Mouse (Mus musculus): Measurements from ENCODE around the gene Adam15. TPM values are rescaled to one million over a fixed set of nuclear protein-coding genes. Genes with fewer than 3 reads are reported as not detected.
A peak's percentile ranks its signal among the peaks of the same experiment; 100 is the strongest.

Adam15 gene
- 10 to 100 TPM; 35.0 to 40.1 TPM for total RNA-seq (2021)
- long read RNA-seq, experiment 1, transcript Adam15-202 (21 exons, 2,799 nt) = major isoform, 16 of 50 reads
- long read RNA-seq, experiment 1, partial matches to known transcripts = 8 of 50 reads
- long read RNA-seq, experiment 1, other reads (novel, unspliced or antisense) = 24 of 50 reads
- long read RNA-seq, experiment 2, transcript Adam15-202 (21 exons, 2,799 nt) = major isoform, 12 of 45 reads
- long read RNA-seq, experiment 2, partial matches to known transcripts = 5 of 45 reads
- long read RNA-seq, experiment 2, other reads (novel, unspliced or antisense) = 24 of 45 reads

DNA sequence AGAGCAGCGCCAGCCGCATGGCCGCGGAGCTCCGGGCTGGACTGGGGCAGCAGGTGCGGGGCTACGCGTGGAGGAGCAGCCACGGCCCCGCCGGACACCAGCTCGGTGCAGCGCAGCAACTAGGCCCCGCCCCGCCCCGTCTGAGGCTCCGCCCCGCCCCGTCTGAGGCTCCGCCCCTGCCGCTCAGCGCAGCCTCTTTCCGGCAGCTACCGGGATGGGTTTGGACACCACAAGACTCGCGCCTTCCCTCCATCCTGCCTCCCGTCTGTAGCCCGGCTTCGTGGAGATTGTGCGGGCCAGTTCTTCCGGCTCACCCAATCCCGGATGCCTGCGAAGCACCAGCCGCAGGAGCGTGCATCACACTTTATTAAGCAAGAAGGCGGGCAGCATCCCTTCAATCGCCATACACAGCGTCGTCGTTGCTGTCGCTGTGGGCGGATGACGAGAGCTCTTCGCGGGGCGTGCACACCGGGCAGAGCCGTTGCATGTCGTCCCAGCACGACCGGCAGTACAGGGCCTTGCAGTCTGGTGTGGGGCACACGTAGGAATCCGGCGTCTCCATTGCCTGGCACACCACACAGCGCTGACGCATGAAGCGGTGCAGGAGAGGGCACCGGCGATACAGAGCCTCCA lies at the start of gene Adam15:
Adam15 (minus strand) TSS at position 128 of the 633 bp plus-strand sequence.
- DNase-seq = peak; percentile 89
- intact Hi-C loops (cut with DNase I; ENCODE audit: low total_unique reads) = loop anchor here (10.0 kb wide), 1 partner anchor 135 kb away; no protein-coding TSS in a partner anchor

DNA sequence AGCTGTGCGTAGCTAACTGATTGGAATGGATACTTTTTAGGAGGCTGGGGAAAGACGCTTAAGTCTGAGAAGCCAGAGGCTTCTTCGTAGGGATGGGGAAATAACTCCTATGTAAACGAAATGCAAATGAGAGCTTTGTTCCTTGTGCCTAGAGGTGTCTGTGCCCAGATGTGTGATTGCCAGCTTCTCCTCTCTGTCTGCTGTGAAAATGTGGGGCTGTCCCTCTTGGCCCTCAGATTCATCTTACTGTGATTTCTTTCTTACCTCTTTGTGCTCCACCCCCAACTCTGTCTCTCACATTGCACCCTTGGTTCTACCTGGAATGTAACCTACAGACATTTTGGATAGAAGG lies 46.8 kb upstream of the Adam15 start:
- intact Hi-C loops (cut with DNase I; ENCODE audit: low total_unique reads) = no loop called here
- DNase-seq = no peak

DNA sequence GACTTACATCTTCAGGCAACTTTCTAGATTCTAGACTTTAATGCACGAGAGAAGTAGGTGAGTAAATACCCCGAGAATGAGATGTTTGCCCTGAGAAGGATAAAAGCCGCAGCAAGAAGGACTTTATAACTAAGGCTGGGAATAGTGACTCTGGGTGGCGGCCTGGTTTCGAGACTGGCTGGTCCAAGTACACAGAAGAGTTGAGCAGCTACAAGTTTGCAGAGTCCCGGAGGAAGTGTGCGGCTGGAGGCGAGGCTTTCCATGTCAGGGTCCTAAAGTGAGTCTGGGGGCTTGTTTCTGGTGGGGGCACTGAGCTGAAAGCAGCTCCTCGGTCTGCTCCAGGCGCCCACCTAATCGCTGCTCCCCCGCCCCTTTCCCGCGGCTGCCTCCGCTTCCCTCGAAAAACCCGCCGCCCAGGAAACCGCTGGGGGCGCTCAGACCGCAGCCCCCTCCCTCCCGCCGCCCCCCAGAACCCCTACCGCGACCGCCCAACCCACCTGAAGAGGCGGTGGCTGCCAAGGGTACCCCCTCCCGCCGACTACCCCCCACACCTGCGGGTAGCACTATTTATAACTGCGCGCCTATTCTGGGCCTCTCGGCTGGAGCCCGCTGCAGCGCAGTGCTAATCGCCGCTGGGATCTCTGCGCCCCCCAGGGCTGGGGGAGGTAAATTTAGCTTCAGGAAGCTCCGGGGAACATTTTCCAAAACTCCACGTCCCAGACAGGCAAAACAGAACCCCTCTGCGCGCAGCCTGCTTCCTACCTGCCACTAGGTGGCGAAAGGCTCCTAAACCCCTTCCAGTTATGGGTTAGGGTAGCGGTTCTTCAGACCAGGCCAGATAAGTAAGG lies 46.2 kb upstream of the Adam15 start:
- intact Hi-C loops (cut with DNase I; ENCODE audit: low total_unique reads) = no loop called here
- peak; percentile 77 for DNase-seq

DNA sequence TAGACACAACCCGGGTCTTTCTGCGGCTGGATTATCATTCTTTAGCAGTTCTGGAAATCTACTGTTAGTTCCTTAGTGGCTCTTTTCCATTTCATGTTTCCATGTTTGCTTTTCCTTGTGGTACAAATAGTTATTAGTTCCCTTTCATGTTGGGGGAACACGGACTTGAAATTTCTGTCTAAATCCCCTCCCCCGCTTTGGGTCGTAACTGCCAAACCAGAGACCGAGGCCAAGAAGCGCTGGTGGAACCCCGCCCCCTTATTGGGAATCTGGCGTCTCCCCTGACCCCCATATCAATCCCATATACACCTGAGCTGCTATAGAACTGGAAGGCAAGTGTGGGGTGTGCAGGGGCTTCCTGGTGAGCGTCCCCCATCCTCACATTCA lies 45.6 kb upstream of the Adam15 start:
- no peak for DNase-seq
- intact Hi-C loops (cut with DNase I; ENCODE audit: low total_unique reads) = no loop called here

DNA sequence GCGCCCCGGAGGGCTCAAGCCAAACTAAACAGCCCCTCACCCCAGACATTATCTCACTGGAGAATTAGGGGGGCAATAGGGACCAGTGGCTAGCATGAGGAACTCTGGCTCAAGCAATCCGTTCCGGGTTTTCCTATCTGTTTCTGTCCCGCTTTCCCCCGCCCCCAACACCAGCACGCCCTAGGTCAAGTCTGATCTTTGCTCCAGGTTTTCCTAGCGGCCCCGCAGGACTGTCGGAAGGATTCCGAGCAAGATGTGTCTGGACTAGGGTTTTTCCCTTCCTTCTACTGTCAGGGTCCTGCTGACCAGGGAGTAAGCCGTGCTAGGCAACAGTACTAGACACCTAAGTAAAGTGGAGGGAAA lies 45.1 kb upstream of the Adam15 start:
- intact Hi-C loops (cut with DNase I; ENCODE audit: low total_unique reads) = no loop called here
- DNase-seq = peak; percentile 88

DNA sequence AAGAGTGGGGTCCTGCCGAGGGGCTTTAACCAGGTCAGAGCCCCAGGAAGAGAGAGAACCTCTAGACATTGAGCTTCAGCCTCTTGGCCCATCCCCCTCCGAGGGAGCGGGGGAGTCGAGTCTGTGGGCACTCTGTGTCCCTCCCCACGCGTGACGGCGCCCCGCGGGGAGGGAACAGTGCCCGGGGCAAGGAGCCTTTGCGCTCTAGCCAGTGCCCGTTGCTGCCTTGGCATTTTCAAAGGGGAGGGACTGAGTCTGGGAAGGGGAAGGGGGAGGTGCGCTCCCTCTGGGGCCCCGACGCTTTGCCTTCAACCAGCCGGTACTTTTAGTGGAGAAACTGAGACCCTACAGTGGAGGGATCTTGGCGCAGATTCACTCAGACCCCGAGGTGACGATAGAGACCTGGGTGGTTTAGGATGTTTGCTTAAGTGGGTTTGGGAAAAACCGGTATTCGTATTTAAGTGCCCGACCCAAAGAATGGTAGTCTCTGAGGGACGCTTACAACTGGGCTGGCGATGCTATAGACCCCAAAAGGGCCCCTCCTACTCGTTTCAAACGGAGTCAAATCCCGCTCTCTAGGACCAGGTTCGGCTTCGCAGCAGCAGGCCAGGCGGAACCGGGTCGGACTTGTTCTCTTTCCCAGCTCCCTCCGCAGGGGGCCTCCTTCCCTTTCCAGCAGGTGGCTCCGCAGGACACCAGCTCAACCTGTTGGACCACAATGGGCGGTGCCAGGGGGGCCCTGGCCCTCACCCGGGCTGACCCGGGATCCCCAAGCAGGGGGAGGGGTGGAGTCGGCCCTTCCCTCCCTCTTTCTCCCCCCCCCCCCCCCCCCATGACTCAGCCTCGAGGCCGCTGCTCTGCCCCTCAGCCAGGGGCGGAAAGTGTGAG lies 44.5 kb upstream of the Adam15 start, which contains the start of gene Zbtb7b:
Zbtb7b (minus strand) TSS at position 771 of the 888 bp plus-strand sequence.
- peak; percentile 86 for DNase-seq
- intact Hi-C loops (cut with DNase I; ENCODE audit: low total_unique reads) = no loop called here

DNA sequence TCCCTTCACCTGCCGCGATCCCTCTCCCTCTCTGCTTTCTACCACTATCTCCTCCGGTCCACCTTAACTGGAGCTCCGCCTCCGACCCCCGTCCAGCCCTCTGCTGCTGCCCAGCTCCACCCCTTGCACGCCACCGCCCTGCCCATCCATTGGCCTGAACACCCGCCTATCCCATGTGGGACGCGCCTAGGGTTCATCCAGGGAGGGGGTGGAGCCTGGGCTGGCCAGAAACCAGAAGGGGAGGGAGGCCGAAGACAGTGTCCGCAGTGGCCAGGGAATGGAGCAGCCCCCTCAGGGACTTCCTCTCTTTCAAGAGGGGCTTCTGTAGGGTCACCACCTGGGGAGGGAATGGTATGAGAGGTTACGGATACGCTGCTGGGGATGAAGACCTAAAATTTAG lies 43.8 kb upstream of the Adam15 start:
- intact Hi-C loops (cut with DNase I; ENCODE audit: low total_unique reads) = no loop called here
- DNase-seq = peak; percentile 100

DNA sequence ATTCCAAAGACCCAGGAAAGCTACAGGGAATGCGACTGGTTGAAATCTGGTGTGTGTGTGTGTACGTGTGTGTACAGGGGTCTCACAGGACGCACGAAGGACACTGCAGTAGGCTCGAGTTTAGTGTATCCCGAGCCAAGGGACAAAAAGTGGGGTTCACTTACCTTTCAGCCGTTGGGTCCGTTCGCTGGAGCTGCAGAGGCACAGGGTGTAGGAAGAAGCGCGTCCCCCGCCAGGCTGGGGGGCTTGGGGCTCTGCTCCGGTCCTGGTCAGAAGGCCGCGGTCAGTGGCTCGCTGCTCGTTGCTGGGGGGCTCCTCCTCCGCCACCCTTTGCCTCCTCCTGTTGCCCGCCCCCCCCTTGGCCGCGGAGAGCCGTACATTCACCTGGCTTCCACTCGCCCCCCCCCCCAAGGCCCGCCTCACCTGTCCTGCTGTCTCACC lies 43.1 kb upstream of the Adam15 start:
- DNase-seq = no peak
- intact Hi-C loops (cut with DNase I; ENCODE audit: low total_unique reads) = no loop called here

DNA sequence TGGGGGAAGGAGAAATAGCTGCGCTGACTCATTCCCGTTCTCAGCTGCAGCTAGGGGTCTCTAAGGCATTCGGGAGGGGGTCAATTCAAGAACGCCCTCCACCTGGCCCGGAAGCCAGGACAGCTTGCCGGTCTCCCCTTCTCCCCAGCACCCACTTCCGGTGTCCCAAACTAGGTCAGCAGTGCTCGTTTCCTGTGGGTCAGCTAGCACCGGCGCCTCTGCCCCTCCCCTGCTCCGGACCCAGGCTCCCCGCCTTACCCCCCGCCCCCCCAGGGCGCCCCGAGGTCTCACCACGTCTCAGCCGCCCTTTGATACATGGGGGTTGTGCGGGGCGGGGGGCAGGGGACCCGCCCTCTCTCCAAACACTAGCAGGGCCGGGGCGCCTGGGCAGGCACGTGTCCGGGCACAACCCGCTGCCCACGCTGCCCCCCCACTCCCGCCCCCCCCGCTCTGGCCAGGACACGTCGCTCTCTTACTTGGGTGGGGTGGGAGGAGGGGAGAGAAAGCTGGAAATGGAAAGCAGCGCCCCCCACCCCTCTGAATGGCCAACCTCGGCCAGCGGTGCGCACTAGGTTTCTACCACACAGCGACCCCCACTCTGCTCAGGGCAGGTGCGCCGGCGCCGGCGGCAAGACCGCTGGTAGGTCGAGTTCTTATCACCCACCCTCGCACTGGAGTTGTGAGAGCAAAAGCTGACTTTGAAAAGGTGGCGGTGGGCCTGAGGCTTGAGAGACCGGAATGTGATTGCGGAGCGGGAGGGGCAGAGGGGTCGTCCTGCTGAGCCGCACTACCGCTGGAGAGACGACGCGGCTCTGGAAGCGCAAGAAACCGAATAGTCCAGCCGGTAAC lies 42.1 kb upstream of the Adam15 start:
- peak; percentile 78 for DNase-seq
- intact Hi-C loops (cut with DNase I; ENCODE audit: low total_unique reads) = no loop called here

DNA sequence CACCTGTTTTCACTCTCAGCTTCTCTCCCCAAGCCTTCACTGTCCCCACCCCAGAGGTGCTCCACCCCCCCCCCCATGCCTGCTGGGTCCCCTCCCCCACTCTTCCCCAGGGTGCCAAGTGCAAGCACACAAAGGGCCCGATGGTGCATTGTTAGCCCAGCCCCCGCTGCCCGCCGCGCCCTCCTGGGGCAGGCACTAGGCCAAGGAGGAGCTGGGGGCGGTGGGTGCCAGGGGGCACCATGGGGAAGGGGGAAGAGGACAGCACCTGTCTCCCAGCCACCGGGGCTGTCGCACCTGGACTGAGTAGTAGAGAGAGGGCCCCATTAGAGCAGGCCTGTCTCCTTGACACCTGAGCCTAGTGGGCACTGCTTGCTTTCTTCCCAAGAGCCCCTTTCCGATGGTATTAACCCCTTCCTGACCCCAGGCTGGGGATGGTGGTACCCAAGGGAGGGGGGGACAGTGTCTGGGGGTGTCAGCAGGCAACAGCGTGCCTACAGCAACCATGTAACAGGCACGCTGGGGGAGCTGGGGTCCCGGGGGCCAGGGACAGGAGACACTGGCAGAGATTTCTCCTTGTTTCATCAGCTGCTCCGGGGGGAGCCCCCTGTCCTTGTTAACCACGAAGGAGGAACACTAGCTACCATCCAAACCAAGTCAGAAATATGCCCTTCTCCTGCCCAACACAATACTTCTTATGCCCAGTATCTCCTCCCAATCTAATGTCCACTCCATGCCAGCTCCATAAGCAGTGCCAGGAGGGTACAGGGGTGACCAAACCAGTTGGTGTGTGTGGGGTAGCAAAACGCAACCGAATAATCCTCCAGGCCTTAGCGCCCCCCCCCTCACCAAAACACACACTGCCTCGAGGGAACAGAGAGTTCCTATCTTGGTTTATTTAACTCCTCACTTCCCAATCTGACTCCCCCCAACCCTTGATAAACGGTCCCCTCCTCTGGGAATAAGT lies 41.2 kb upstream of the Adam15 start:
- DNase-seq = no peak
- intact Hi-C loops (cut with DNase I; ENCODE audit: low total_unique reads) = no loop called here

DNA sequence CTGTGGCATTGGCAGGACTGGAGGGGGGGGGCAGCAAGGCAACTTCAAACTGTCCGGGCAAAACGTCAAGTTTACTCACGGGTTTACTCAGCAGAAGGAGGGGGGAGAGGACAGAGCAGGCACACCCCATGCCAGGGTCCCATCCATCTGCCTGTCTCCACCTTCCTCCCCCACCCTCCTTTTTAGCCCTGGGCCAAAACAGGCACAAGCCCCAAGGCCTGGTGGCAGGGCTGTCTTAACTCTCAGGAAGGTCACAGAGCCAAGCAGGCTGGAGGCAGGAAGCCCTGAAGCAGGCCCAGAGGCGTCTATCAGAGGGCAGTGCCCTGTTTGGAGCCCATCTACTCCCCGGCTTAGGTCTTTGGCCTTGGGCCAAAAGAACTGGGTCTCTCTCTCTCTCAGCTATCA lies 40.3 kb upstream of the Adam15 start:
- intact Hi-C loops (cut with DNase I; ENCODE audit: low total_unique reads) = no loop called here
- DNase-seq = peak; percentile 46

DNA sequence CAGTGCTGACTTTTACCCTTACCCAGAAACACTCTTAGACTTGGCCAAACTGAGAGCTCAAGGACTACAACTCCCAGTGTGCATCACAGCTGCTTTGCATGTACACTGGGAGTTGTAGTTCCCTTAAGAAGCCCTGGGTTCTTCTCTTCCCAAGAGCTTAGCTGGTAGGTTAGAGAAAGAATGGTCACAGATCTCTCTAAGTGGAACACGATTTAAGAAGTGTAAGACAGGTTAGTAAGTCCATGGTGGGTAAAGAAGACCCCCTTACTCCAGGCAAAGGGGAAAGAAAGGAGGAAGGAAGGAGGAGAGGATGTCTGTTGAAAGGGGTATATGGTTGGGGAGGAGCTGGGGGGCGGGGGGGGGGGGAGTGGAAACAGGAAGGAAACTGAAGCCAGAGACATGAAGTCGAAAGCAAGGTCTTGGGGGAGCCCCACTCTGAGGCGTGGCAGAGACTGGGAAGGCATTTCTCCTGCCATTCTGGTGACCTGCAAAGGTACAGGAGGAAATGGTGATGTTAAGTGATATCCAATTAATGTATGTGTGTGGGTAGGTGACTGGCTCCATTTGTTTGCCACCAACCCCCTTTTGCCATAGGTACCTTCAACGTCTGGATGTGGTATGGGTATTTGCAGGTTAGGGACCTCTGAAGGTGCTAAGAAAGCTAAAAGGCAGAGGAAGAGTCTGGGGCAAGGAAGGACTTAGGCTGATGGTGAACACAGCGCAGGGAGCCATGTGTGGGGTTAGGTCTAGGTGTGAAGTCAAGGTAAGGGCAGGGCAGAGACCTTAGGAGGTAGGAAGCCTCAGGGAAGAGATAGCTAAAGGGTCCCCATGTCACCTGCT lies 39.3 kb upstream of the Adam15 start:
- intact Hi-C loops (cut with DNase I; ENCODE audit: low total_unique reads) = no loop called here

DNA sequence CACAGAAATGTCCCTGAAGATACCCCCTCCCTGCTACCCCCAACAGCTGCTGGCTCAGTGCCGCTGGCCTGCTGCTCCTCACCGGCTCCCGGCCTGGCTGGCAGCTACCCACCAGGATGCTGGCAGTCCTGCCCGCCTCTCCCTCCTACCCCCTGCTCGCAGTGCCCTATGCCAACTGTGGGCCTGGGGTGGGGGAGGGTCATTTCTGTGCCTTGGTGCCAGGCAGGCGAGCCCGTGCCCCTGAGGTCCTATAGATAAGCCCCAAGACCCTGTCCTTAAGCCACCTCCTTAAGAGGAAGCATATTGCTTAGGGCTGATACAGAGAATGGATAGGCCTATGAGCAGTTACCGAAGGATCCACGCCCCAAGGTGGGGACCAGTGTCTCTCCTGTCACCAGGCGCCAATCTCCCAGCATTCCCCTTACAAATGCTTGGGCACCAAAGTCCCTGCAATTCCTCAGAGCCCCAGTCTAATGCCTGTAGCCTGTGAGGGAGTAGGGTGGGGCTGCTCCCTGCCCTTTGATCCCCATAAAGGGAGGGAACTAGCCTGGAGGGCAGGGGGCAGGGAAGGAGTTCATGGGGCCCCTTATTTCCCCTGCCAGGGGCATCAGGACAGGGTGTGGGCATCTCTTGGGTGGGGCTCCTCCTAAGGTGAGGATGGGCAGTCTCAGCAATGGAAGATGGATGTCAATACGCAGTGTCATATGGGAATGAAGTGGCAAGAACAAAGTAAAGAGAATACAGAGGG lies 38.5 kb upstream of the Adam15 start:
- DNase-seq = peak; percentile 80

More for the DNA sequence above, 39.3 kb upstream of the Adam15 start:
- DNase-seq = no peak

DNA sequence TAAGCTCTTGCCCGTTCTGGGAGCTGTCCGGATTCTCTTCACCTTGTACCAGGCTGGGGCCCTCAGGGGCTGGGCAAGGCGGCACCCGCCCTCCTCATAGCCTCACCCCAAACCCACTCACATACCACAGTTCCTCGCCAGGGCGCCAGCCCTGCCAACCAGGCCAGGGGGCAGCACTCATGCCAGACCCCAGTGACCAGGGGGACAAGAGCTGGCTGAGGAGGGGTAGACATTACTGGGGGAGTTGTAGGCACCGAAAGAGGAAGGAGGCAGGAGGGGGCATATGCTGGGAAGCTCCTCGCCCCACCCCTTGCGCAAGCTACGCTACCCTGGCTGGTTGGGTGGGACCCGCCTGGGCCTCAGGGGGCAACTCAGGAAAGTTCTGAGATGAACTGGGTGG lies 37.8 kb upstream of the Adam15 start:
- intact Hi-C loops (cut with DNase I; ENCODE audit: low total_unique reads) = no loop called here
- DNase-seq = no peak

More for the DNA sequence above, 38.5 kb upstream of the Adam15 start:
- intact Hi-C loops (cut with DNase I; ENCODE audit: low total_unique reads) = no loop called here

DNA sequence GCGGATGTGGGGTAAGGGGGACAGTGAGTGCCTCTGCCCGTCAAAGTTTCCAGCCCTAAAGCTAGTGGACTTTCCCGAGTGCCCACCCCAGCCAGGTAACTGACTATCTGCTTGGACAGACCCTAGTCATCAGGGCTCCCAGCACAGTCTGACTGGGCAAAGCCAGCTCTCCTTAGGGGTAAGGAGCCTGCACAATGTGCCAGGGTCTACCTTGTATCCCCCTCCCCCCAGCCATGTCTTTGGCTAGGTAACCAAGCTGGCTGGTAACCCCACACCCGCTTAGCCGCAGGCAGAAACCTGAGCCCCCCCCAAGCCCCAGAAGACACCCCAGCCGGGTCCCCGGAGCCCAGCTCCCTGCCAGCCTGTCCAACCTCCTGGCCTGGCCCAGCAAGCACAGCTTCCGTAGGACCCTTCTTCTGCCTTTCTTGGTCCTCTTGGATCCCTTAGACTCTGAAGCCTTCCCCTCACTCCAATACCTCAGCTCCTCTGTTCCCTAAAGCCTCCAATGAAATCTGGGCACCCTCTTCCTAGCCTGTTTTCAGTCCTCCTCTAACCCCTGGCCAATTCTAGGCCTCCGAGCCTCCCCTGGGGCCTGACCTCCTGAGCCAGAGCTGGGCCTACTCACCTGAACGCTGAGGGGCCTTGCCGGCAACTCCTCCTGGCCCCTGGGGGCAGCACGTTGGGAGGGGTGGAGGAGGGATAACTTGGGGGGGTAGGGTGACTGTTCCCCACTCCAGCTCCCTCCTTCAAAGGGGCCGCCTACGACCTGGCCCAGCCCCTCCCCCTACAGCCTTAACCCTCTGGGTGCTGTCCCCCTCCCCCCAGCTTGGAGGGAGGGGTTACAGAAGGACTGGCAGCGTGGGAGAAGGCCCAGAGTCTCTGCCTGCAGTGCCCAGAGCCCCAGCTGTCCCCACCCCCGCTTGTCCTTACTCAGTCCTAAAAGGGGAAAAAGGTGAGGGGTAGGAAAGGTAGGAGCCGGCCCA lies 36.9 kb upstream of the Adam15 start:
- intact Hi-C loops (cut with DNase I; ENCODE audit: low total_unique reads) = no loop called here
- peak; percentile 47 for DNase-seq

All from gastrocnemius, postnatal 14 days (tissue).